19 mouse cellular contexts compared by ENCODE assay signal in the genomic region with DNA sequence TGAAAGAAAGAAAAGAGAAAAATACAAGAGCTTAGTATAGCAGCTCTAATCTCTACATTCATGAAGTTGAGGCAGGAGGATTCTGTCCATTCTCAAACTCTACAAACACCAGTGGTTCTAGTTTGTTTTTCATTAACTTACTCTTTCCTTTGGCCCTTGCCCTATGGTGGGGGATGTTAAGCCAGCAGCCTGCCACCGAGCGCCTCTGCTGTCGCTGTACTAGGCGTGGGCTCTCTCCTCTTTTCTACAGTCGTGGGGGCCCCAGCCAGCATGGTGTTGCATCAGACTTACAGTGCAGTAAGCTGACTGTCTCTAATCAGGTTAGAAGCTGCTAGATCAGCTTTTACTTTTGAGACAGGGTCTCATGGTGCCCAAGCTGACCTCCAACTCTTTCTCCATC. TPM values are rescaled to one million over a fixed set of nuclear protein-coding genes. Genes with fewer than 3 reads are reported as not detected.
DNase-seq lines count a peak whose midpoint lies in the region; ATAC-seq lines count a peak whose summit lies in the region.
"Had no signal": no experiment of that assay in that cellular context is flagged by ENCODE, and none has a peak within 500 bp of the region (broad histone marks: within the 10 kb centered on the region; RNA-seq: fewer than 3 reads in every experiment).

No protein-coding gene starts in this region.

- H3K9ac ChIP-seq in kidney, embryonic 14.5 days (ENCODE audit: low read depth, low read length), result no peak overlapping the region
- peak overlapping the region; percentile 15; the same call in 1 of the 2 replicates for H3K9ac ChIP-seq in intestine, embryonic 16.5 days (ENCODE audit: low read depth, low read length)
- peak overlapping the region; percentile 95 for H3K9ac ChIP-seq in liver, embryonic 13.5 days

- H3K36me3 ChIP-seq in heart, embryonic 10.5 days, result peaks cover 79% of the 10 kb centered on the region
- peaks cover 70% of the 10 kb centered on the region for H3K36me3 ChIP-seq in kidney, embryonic 14.5 days (ENCODE audit: control insufficient read depth, insufficient read depth, low read length)
- H3K36me3 ChIP-seq in intestine, embryonic 16.5 days (ENCODE audit: control insufficient read depth, insufficient read depth, low read length), result peaks cover 7% of the 10 kb centered on the region; the same call in 1 of the 2 replicates
- peaks cover 82% of the 10 kb centered on the region for H3K36me3 ChIP-seq in liver, embryonic 13.5 days

- H3K27ac ChIP-seq in heart, embryonic 10.5 days, result peak overlapping the region; percentile 90
- no peak overlapping the region for H3K27ac ChIP-seq in kidney, embryonic 14.5 days (ENCODE audit: low read depth, low read length)
- H3K27ac ChIP-seq in intestine, embryonic 16.5 days (ENCODE audit: low read length), result peak overlapping the region; percentile 89
- peak overlapping the region; percentile 98 for H3K27ac ChIP-seq in liver, embryonic 13.5 days

- ATAC-seq in kidney, embryonic 14.5 days (ENCODE audit: low FRiP score, low TSS enrichment), result no peak
- peak; percentile 47 for ATAC-seq in intestine, embryonic 16.5 days
- ATAC-seq in liver, embryonic 13.5 days (ENCODE audit: low read depth), result peak; percentile 21; the same call in 1 of the 2 replicates
- ATAC-seq: forebrain, embryonic 14.5 days; Patski had no signal

- WGBS in heart, embryonic 10.5 days, result 66% methylated on average over 5 of the region's 5 CpGs
- WGBS in kidney, embryonic 14.5 days, result 89% methylated on average over 5 of the region's 5 CpGs
- 54% methylated on average over 5 of the region's 5 CpGs for WGBS in intestine, embryonic 16.5 days
- 11% methylated on average over 5 of the region's 5 CpGs for WGBS in liver, embryonic 13.5 days (ENCODE audit: insufficient replicate concordance)

- H3K27me3 ChIP-seq in heart, embryonic 10.5 days (ENCODE audit: insufficient read depth, poor library complexity, severe bottlenecking), result no peaks in the 10 kb centered on the region
- no peaks in the 10 kb centered on the region for H3K27me3 ChIP-seq in kidney, embryonic 14.5 days (ENCODE audit: control insufficient read depth, insufficient read depth, low read length)
- H3K27me3 ChIP-seq in intestine, embryonic 16.5 days (replicated peaks; ENCODE audit: control insufficient read depth, insufficient read depth, low read length), result no peaks in the 10 kb centered on the region
- no peaks in the 10 kb centered on the region for H3K27me3 ChIP-seq in liver, embryonic 13.5 days
- H3K27me3 ChIP-seq: Patski had no signal

- no peak overlapping the region for H3K4me2 ChIP-seq in kidney, embryonic 14.5 days (replicated peaks; ENCODE audit: low read depth, low read length)
- no peak overlapping the region; the same call in 1 of the 2 replicates for H3K4me2 ChIP-seq in intestine, embryonic 16.5 days (ENCODE audit: low read depth, low read length)
- H3K4me2 ChIP-seq in liver, embryonic 13.5 days, result peak overlapping the region; percentile 66

- 0 out of 2 replicates have a peak overlapping the region, but pooled peaks have one; percentile 3 for H3K4me3 ChIP-seq in heart, embryonic 10.5 days
- no peak overlapping the region for H3K4me3 ChIP-seq in kidney, embryonic 14.5 days (ENCODE audit: low read length)
- no peak overlapping the region for H3K4me3 ChIP-seq in intestine, embryonic 16.5 days (ENCODE audit: low read length)
- H3K4me3 ChIP-seq in liver, embryonic 13.5 days (replicated peaks), result no peak overlapping the region

- no peak for DNase-seq in heart, embryonic 10.5 days (ENCODE audit: low spot score)
- DNase-seq in heart, adult 9 months (ENCODE audit: low spot score in 2 of 2), result no peak
- peak; percentile 46 for DNase-seq in kidney, postnatal 10 days
- no peak for DNase-seq in liver, embryonic 13.5 days
- no peak for DNase-seq in T-cell, adult 2 months (ENCODE audit: low spot score)
- no peak for DNase-seq in cerebellum, adult 18-20 months
- DNase-seq: B cell, adult 2 months; cerebellum, adult 9-11 months; heart, postnatal 36 days; left cerebral cortex, postnatal 4 days; lung, adult 18-20 months; lung, postnatal 4 days; midbrain, embryonic 14.5 days; right cerebral cortex, adult 18-20 months; thymus, postnatal 36 days had no signal

- H3K9me3 ChIP-seq in heart, embryonic 10.5 days, result no peaks in the 10 kb centered on the region
- no peaks in the 10 kb centered on the region for H3K9me3 ChIP-seq in kidney, embryonic 14.5 days (ENCODE audit: control insufficient read depth, low read length)
- no peaks in the 10 kb centered on the region for H3K9me3 ChIP-seq in intestine, embryonic 16.5 days (ENCODE audit: control insufficient read depth, low read length)
- H3K9me3 ChIP-seq in liver, embryonic 13.5 days (replicated peaks), result no peaks in the 10 kb centered on the region

- H3K4me1 ChIP-seq in heart, embryonic 10.5 days, result peaks cover 90% of the 10 kb centered on the region
- H3K4me1 ChIP-seq in kidney, embryonic 14.5 days (ENCODE audit: control insufficient read depth, insufficient read depth, low read length), result peaks cover 22% of the 10 kb centered on the region
- H3K4me1 ChIP-seq in intestine, embryonic 16.5 days (ENCODE audit: control insufficient read depth, insufficient read depth, low read length), result peaks cover 64% of the 10 kb centered on the region
- H3K4me1 ChIP-seq in liver, embryonic 13.5 days (replicated peaks), result peaks cover 100% of the 10 kb centered on the region

RNA-seq across cellular contexts. Expression of gene Ehd1, which starts 6.5 kb away (rescaled TPM):
- polyA plus RNA-seq in heart, embryonic 10.5 days (2016; fragmentation: Nextera tagmentation; extraction: Ambion mirVana), result 89.6 and 101 TPM in 2 replicates
- polyA plus RNA-seq in kidney, embryonic 14.5 days (2014; fragmentation: Nextera tagmentation; extraction: Ambion mirVana), result 38.3 and 46.0 TPM in 2 replicates
- 135 and 158 TPM in 2 replicates for polyA plus RNA-seq in intestine, embryonic 16.5 days (2015; fragmentation: Nextera tagmentation; extraction: Ambion mirVana)
- polyA plus RNA-seq in liver, embryonic 13.5 days (2015; fragmentation: Nextera tagmentation; extraction: Ambion mirVana), result 68.8 and 72.6 TPM in 2 replicates

RNA-seq across cellular contexts. Expression of gene Cdc42bpg, which starts 23.3 kb away (rescaled TPM):
- 0.33 and 0.38 TPM in 2 replicates for polyA plus RNA-seq in heart, embryonic 10.5 days (2016; fragmentation: Nextera tagmentation; extraction: Ambion mirVana)
- 0.89 and 2.0 TPM in 2 replicates for polyA plus RNA-seq in kidney, embryonic 14.5 days (2014; fragmentation: Nextera tagmentation; extraction: Ambion mirVana)
- 1.2 and 1.5 TPM in 2 replicates for polyA plus RNA-seq in intestine, embryonic 16.5 days (2015; fragmentation: Nextera tagmentation; extraction: Ambion mirVana)
- polyA plus RNA-seq in liver, embryonic 13.5 days (2015; fragmentation: Nextera tagmentation; extraction: Ambion mirVana), result 0.14 and 0.16 TPM in 2 replicates

RNA-seq across cellular contexts. Expression of gene Atg2a, which starts 41.5 kb away (rescaled TPM):
- 10.8 and 11.6 TPM in 2 replicates for polyA plus RNA-seq in heart, embryonic 10.5 days (2016; fragmentation: Nextera tagmentation; extraction: Ambion mirVana)
- polyA plus RNA-seq in kidney, embryonic 14.5 days (2014; fragmentation: Nextera tagmentation; extraction: Ambion mirVana), result 7.2 and 12.4 TPM in 2 replicates
- polyA plus RNA-seq in intestine, embryonic 16.5 days (2015; fragmentation: Nextera tagmentation; extraction: Ambion mirVana), result 7.4 and 8.4 TPM in 2 replicates
- 4.1 and 4.8 TPM in 2 replicates for polyA plus RNA-seq in liver, embryonic 13.5 days (2015; fragmentation: Nextera tagmentation; extraction: Ambion mirVana)

RNA-seq across cellular contexts. Expression of gene Ppp2r5b, which starts 47.3 kb away (rescaled TPM):
- 21.2 and 25.7 TPM in 2 replicates for polyA plus RNA-seq in heart, embryonic 10.5 days (2016; fragmentation: Nextera tagmentation; extraction: Ambion mirVana)
- 16.4 and 19.7 TPM in 2 replicates for polyA plus RNA-seq in kidney, embryonic 14.5 days (2014; fragmentation: Nextera tagmentation; extraction: Ambion mirVana)
- 21.0 and 23.5 TPM in 2 replicates for polyA plus RNA-seq in intestine, embryonic 16.5 days (2015; fragmentation: Nextera tagmentation; extraction: Ambion mirVana)
- 3.5 and 4.9 TPM in 2 replicates for polyA plus RNA-seq in liver, embryonic 13.5 days (2015; fragmentation: Nextera tagmentation; extraction: Ambion mirVana)

RNA-seq across cellular contexts. Expression of gene Men1, which starts 51.8 kb away (rescaled TPM):
- polyA plus RNA-seq in heart, embryonic 10.5 days (2016; fragmentation: Nextera tagmentation; extraction: Ambion mirVana), result 67.2 and 80.8 TPM in 2 replicates
- polyA plus RNA-seq in kidney, embryonic 14.5 days (2014; fragmentation: Nextera tagmentation; extraction: Ambion mirVana), result 46.1 and 49.1 TPM in 2 replicates
- 61.3 and 61.4 TPM in 2 replicates for polyA plus RNA-seq in intestine, embryonic 16.5 days (2015; fragmentation: Nextera tagmentation; extraction: Ambion mirVana)
- 26.3 and 29.9 TPM in 2 replicates for polyA plus RNA-seq in liver, embryonic 13.5 days (2015; fragmentation: Nextera tagmentation; extraction: Ambion mirVana)
